Mouse (Mus musculus): ENCODE measurements around the gene Cyba. TPM values are rescaled to one million over a fixed set of nuclear protein-coding genes. Genes with fewer than 3 reads are reported as not detected.

Cyba gene
- total and polyA plus RNA-seq, 3 experiments = 57.2 to 368 (median 103) TPM

DNA sequence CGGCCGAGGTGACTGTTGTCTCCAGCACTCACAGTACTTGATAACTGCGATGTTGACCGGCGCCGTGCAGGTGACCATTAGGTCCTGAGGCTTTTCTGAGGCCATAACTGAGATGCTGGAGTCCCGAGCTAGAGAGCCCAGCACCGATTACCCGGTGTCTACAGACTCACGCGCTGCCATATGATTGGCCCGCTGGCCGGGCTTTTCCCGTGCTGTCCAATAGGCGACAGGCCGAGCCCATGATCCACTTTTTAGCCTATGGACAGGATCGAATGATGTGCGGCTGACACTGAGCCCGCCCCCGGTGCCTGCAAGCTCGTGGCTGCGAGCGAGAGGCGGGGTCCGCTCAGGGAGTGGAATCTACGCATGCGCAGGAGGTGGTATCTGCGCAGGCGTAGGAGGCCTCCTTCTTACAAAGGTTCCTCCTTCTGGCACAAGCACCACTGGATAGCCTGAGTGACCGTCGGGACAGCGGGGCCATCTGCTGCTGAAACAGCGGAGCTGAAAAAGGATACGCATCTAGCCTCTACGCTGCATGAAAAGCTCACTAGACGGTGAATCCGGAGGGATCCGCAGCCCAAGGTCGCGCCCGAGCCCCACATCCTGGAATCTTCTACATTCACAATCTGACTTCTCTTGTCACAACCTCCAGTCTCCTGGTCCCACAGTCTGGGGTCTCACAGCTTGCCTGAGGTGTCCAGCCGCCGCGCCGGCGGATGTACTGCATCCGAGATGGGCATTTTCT is 10.7 kb upstream of the Cyba start, which contains the start of gene Mvd:
Mvd (minus strand) TSS at position 161 of the 745 bp plus-strand sequence.
- TF ChIP-seq GATA2 (IDR thresholded peaks at IDR 0.05; ENCODE audit: borderline replicate concordance, low read depth, low read length) = no peak
- TF ChIP-seq CTCF (IDR thresholded peaks at IDR 0.05; ENCODE audit: low read depth, low read length) = no peak
- TF ChIP-seq TAL1 (conservative IDR thresholded peaks at IDR 0.05; ENCODE audit: low read depth, low read length) = no peak
- no peak for TF ChIP-seq GATA1 (IDR thresholded peaks at IDR 0.05; ENCODE audit: borderline replicate concordance, low read length)
- TF ChIP-seq POLR2AphosphoS5 (IDR thresholded peaks at IDR 0.05; ENCODE audit: insufficient replicate concordance, low read depth, low read length) = no peak
- H3K9me3 ChIP-seq (replicated peaks) = no peaks in the 10 kb centered on the region
- peak within 1 kb of the TSS; percentile 77 for H3K4me3 ChIP-seq (ENCODE audit: low read depth, low read length)
- H3K36me3 ChIP-seq (replicated peaks) = peaks cover 34% of the 10 kb centered on the region
- DNase-seq (ENCODE audit: low spot score) (peak; percentile 99), ATAC-seq (ENCODE audit: extremely low read depth, insufficient number of reproducible peaks, low FRiP score, poor library complexity, severe bottlenecking) (peak; percentile 97)
- H3K4me1 ChIP-seq (ENCODE audit: insufficient read depth, low read depth, low read length) = peaks cover 46% of the 10 kb centered on the region
- H3K27me3 ChIP-seq (ENCODE audit: insufficient read depth, low read length) = peaks cover 26% of the 10 kb centered on the region

- TF ChIP-seq CTCF (IDR thresholded peaks at IDR 0.05; ENCODE audit: low read depth, low read length) (no peak), TAL1 (conservative IDR thresholded peaks at IDR 0.05; ENCODE audit: low read depth, low read length) (no peak), GATA2 (IDR thresholded peaks at IDR 0.05; ENCODE audit: borderline replicate concordance, low read depth, low read length) (no peak), GATA1 (IDR thresholded peaks at IDR 0.05; ENCODE audit: borderline replicate concordance, low read length) (no peak), POLR2AphosphoS5 (IDR thresholded peaks at IDR 0.05; ENCODE audit: insufficient replicate concordance, low read depth, low read length) (no peak)
- DNase-seq (ENCODE audit: low spot score) = no peak
- Histone ChIP-seq H3K27me3 (ENCODE audit: insufficient read depth, low read length) (peaks cover 19% of the 10 kb centered on the region), H3K4me1 (ENCODE audit: insufficient read depth, low read depth, low read length) (peaks cover 52% of the 10 kb centered on the region), H3K9me3 (replicated peaks) (no peaks in the 10 kb centered on the region), H3K36me3 (replicated peaks) (peaks cover 40% of the 10 kb centered on the region), H3K4me3 (ENCODE audit: low read depth, low read length) (peak overlapping the region; percentile 77)
- ATAC-seq (ENCODE audit: extremely low read depth, insufficient number of reproducible peaks, low FRiP score, poor library complexity, severe bottlenecking) = no peak
Observed at GRCm38 (mm10) chr8:122442781-122443180, 10.1 kb upstream of the Cyba start.

- H3K4me1 ChIP-seq (ENCODE audit: insufficient read depth, low read depth, low read length) = peaks cover 57% of the 10 kb centered on the region
- DNase-seq (ENCODE audit: low spot score) (no peak), ATAC-seq (ENCODE audit: extremely low read depth, insufficient number of reproducible peaks, low FRiP score, poor library complexity, severe bottlenecking) (no peak)
- H3K36me3 ChIP-seq (replicated peaks) = peaks cover 45% of the 10 kb centered on the region
- TF ChIP-seq GATA2 (IDR thresholded peaks at IDR 0.05; ENCODE audit: borderline replicate concordance, low read depth, low read length) (no peak), POLR2AphosphoS5 (IDR thresholded peaks at IDR 0.05; ENCODE audit: insufficient replicate concordance, low read depth, low read length) (no peak), TAL1 (conservative IDR thresholded peaks at IDR 0.05; ENCODE audit: low read depth, low read length) (no peak), CTCF (IDR thresholded peaks at IDR 0.05; ENCODE audit: low read depth, low read length) (no peak), GATA1 (IDR thresholded peaks at IDR 0.05; ENCODE audit: borderline replicate concordance, low read length) (no peak)
- no peaks in the 10 kb centered on the region for H3K9me3 ChIP-seq (replicated peaks)
- peak overlapping the region; percentile 77 for H3K4me3 ChIP-seq (ENCODE audit: low read depth, low read length)
- peaks cover 15% of the 10 kb centered on the region for H3K27me3 ChIP-seq (ENCODE audit: insufficient read depth, low read length)
Observed at GRCm38 (mm10) chr8:122442356-122442755, 9.6 kb upstream of the Cyba start.

GRCm38 (mm10) chr8:122441326-122441725 is 8.6 kb upstream of the Cyba start:
- Histone ChIP-seq H3K9me3 (replicated peaks) (no peaks in the 10 kb centered on the region), H3K4me1 (ENCODE audit: insufficient read depth, low read depth, low read length) (peaks cover 67% of the 10 kb centered on the region), H3K27me3 (ENCODE audit: insufficient read depth, low read length) (peaks cover 6% of the 10 kb centered on the region; the same call in 1 of the 2 replicates), H3K36me3 (replicated peaks) (peaks cover 55% of the 10 kb centered on the region), H3K4me3 (ENCODE audit: low read depth, low read length) (no peak overlapping the region)
- no peak for ATAC-seq (ENCODE audit: extremely low read depth, insufficient number of reproducible peaks, low FRiP score, poor library complexity, severe bottlenecking)
- DNase-seq (ENCODE audit: low spot score) = no peak
- no peak for TF ChIP-seq CTCF (IDR thresholded peaks at IDR 0.05; ENCODE audit: low read depth, low read length)
- TF ChIP-seq TAL1 (conservative IDR thresholded peaks at IDR 0.05; ENCODE audit: low read depth, low read length) = no peak
- no peak for TF ChIP-seq GATA1 (IDR thresholded peaks at IDR 0.05; ENCODE audit: borderline replicate concordance, low read length)
- no peak for TF ChIP-seq POLR2AphosphoS5 (IDR thresholded peaks at IDR 0.05; ENCODE audit: insufficient replicate concordance, low read depth, low read length)
- TF ChIP-seq GATA2 (IDR thresholded peaks at IDR 0.05; ENCODE audit: borderline replicate concordance, low read depth, low read length) = no peak

DNA sequence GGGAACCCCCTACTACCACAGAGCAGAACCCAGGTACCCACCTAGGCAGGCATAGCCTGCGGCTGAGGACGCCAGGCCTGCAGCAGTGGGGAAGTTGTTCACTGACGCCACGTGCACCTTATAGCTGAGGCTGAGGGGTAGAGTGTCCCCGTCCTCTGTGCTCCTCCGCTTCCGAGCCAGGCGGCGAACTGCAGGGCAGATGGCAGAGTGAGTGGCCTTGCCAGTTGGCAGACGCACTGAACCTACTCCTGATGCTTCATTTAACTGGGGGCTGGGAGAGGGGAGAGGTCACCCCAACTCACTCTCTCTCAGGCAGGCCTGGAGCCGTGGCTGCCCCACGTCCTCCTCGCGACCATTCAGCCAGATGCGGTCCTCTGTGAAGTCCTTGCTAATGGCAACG is 6.6 kb upstream of the Cyba start:
- Histone ChIP-seq H3K4me1 (ENCODE audit: insufficient read depth, low read depth, low read length) (peaks cover 58% of the 10 kb centered on the region), H3K9me3 (replicated peaks) (peaks cover 3% of the 10 kb centered on the region), H3K4me3 (ENCODE audit: low read depth, low read length) (no peak overlapping the region; the same call in 1 of the 2 replicates), H3K27me3 (ENCODE audit: insufficient read depth, low read length) (no peaks in the 10 kb centered on the region), H3K36me3 (replicated peaks) (peaks cover 63% of the 10 kb centered on the region)
- ATAC-seq (ENCODE audit: extremely low read depth, insufficient number of reproducible peaks, low FRiP score, poor library complexity, severe bottlenecking) (no peak), DNase-seq (ENCODE audit: low spot score) (no peak)
- TF ChIP-seq TAL1 (conservative IDR thresholded peaks at IDR 0.05; ENCODE audit: low read depth, low read length) = no peak
- TF ChIP-seq GATA2 (IDR thresholded peaks at IDR 0.05; ENCODE audit: borderline replicate concordance, low read depth, low read length) = no peak
- no peak for TF ChIP-seq POLR2AphosphoS5 (IDR thresholded peaks at IDR 0.05; ENCODE audit: insufficient replicate concordance, low read depth, low read length)
- no peak for TF ChIP-seq CTCF (IDR thresholded peaks at IDR 0.05; ENCODE audit: low read depth, low read length)
- no peak for TF ChIP-seq GATA1 (IDR thresholded peaks at IDR 0.05; ENCODE audit: borderline replicate concordance, low read length)

- ATAC-seq (ENCODE audit: extremely low read depth, insufficient number of reproducible peaks, low FRiP score, poor library complexity, severe bottlenecking) = no peak
- H3K4me1 ChIP-seq (ENCODE audit: insufficient read depth, low read depth, low read length) = peaks cover 62% of the 10 kb centered on the region
- H3K27me3 ChIP-seq (ENCODE audit: insufficient read depth, low read length) = no peaks in the 10 kb centered on the region
- peaks cover 3% of the 10 kb centered on the region for H3K9me3 ChIP-seq (replicated peaks)
- DNase-seq (ENCODE audit: low spot score) = no peak
- peaks cover 78% of the 10 kb centered on the region for H3K36me3 ChIP-seq (replicated peaks)
- H3K4me3 ChIP-seq (ENCODE audit: low read depth, low read length) = peak overlapping the region; percentile 57; the same call in 1 of the 2 replicates
- TF ChIP-seq CTCF (IDR thresholded peaks at IDR 0.05; ENCODE audit: low read depth, low read length) (no peak), POLR2AphosphoS5 (IDR thresholded peaks at IDR 0.05; ENCODE audit: insufficient replicate concordance, low read depth, low read length) (no peak), GATA2 (IDR thresholded peaks at IDR 0.05; ENCODE audit: borderline replicate concordance, low read depth, low read length) (no peak), GATA1 (IDR thresholded peaks at IDR 0.05; ENCODE audit: borderline replicate concordance, low read length) (no peak), TAL1 (conservative IDR thresholded peaks at IDR 0.05; ENCODE audit: low read depth, low read length) (no peak)
Observed at GRCm38 (mm10) chr8:122437708-122438331, 5.1 kb upstream of the Cyba start.

Measured in G1E (cell line).